Mouse (Mus musculus): ENCODE measurements around the gene Cfap54.

DNA sequence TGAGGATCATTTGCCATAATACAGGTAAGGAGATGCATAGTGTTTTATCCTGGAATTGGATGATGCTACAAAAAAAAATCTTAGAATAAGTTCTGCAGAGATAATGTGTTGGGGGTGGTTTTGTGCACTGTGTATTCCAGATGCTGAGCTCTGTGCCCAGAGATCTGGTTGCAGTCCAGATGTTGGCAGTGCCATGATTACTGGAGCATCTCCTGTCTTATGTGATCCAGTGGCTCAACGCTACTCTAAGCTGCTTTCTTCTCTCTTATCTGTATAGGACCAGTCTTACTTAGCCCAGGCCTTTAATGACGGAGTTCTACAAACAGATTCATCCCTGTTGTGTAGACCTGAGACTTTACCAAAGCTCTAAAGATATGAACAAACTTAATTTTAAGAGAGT lies 10.5 kb upstream of the Cfap54 start:
- TF ChIP-seq CTCF (IDR thresholded peaks at IDR 0.05; ENCODE audit: low read depth) (no peak), EP300 (optimal IDR thresholded peaks at IDR 0.05) (no peak)

Data from stomach, postnatal 0 days (tissue).